Mouse (Mus musculus): ENCODE measurements at regions not wholly inside any gene's neighbourhood (a gene's known extent, or its start where the extent isn't known, plus 50 kb on each side); places are given as distances from the start of the nearest gene placed in this dataset.
A peak's percentile ranks its signal among the peaks of the same experiment; 100 is the strongest.

GRCm38 (mm10) chr1:119304470-119304980, 117.5 kb downstream of the Inhbb start:
- Histone ChIP-seq H3K4me2 (no peak overlapping the region), H3K27ac (no peak overlapping the region), H3K27me3 (replicated peaks) (no peaks in the 10 kb centered on the region), H3K4me1 (peaks cover 9% of the 10 kb centered on the region), H3K4me3 (replicated peaks) (no peak overlapping the region), H3K9ac (no peak overlapping the region), H3K9me3 (no peaks in the 10 kb centered on the region), H3K36me3 (no peaks in the 10 kb centered on the region)
- 37% methylated on average over 9 of the region's 9 CpGs for WGBS
- no peak for ATAC-seq (ENCODE audit: insufficient read depth, low FRiP score, low read depth)

GRCm38 (mm10) chr1:119302349-119302995, 119.6 kb downstream of the Inhbb start:
- 47% methylated on average over 7 of the region's 7 CpGs for WGBS
- peak; percentile 29 for ATAC-seq (ENCODE audit: insufficient read depth, low FRiP score, low read depth)

GRCm38 (mm10) chr1:119301931-119302330, 120.1 kb downstream of the Inhbb start:
- H3K27ac ChIP-seq, result no peak overlapping the region
- H3K4me1 ChIP-seq, result peaks cover 9% of the 10 kb centered on the region
- H3K4me3 ChIP-seq (replicated peaks), result no peak overlapping the region
- H3K36me3 ChIP-seq, result no peaks in the 10 kb centered on the region
- no peaks in the 10 kb centered on the region for H3K9me3 ChIP-seq
- H3K27me3 ChIP-seq (replicated peaks), result no peaks in the 10 kb centered on the region
- WGBS, result 84% methylated on average over 7 of the region's 7 CpGs
- H3K4me2 ChIP-seq, result no peak overlapping the region
- ATAC-seq (ENCODE audit: insufficient read depth, low FRiP score, low read depth), result no peak
- H3K9ac ChIP-seq, result no peak overlapping the region

More at GRCm38 (mm10) chr1:119302349-119302995, 119.6 kb downstream of the Inhbb start:
- Histone ChIP-seq H3K4me1 (peaks cover 9% of the 10 kb centered on the region), H3K4me3 (replicated peaks) (no peak overlapping the region), H3K9me3 (no peaks in the 10 kb centered on the region), H3K27me3 (replicated peaks) (no peaks in the 10 kb centered on the region), H3K27ac (no peak overlapping the region), H3K9ac (no peak overlapping the region), H3K36me3 (no peaks in the 10 kb centered on the region), H3K4me2 (no peak overlapping the region)

GRCm38 (mm10) chr1:119301258-119301657, 120.8 kb downstream of the Inhbb start:
- H3K4me2 ChIP-seq, result no peak overlapping the region
- no peaks in the 10 kb centered on the region for H3K36me3 ChIP-seq
- no peak overlapping the region for H3K9ac ChIP-seq
- H3K27me3 ChIP-seq (replicated peaks), result no peaks in the 10 kb centered on the region
- no peaks in the 10 kb centered on the region for H3K9me3 ChIP-seq
- 86% methylated on average over 11 of the region's 11 CpGs for WGBS
- H3K4me3 ChIP-seq (replicated peaks), result no peak overlapping the region
- no peak overlapping the region for H3K27ac ChIP-seq
- H3K4me1 ChIP-seq, result peaks cover 9% of the 10 kb centered on the region
- ATAC-seq (ENCODE audit: insufficient read depth, low FRiP score, low read depth), result no peak

- Histone ChIP-seq H3K4me1 (peaks cover 3% of the 10 kb centered on the region), H3K36me3 (no peaks in the 10 kb centered on the region), H3K27ac (no peak overlapping the region), H3K27me3 (replicated peaks) (no peaks in the 10 kb centered on the region), H3K4me2 (no peak overlapping the region), H3K9ac (no peak overlapping the region), H3K9me3 (no peaks in the 10 kb centered on the region), H3K4me3 (replicated peaks) (no peak overlapping the region)
- ATAC-seq (ENCODE audit: insufficient read depth, low FRiP score, low read depth), result no peak
- WGBS, result 72% methylated on average over 12 of the region's 12 CpGs
These were observed 122.0 kb downstream of the Inhbb start for GRCm38 (mm10) chr1:119299842-119300752.

- Histone ChIP-seq H3K9me3 (no peaks in the 10 kb centered on the region), H3K4me3 (replicated peaks) (no peak overlapping the region), H3K9ac (no peak overlapping the region), H3K4me2 (no peak overlapping the region), H3K4me1 (no peaks in the 10 kb centered on the region), H3K27ac (no peak overlapping the region), H3K27me3 (replicated peaks) (no peaks in the 10 kb centered on the region), H3K36me3 (no peaks in the 10 kb centered on the region)
- no peak for ATAC-seq (ENCODE audit: insufficient read depth, low FRiP score, low read depth)
- WGBS, result 70% methylated on average over 6 of the region's 6 CpGs
These were observed 123.3 kb downstream of the Inhbb start for GRCm38 (mm10) chr1:119298696-119299230.

- no peak overlapping the region for H3K4me3 ChIP-seq (replicated peaks)
- H3K9ac ChIP-seq, result no peak overlapping the region
- 75% methylated on average over 8 of the region's 8 CpGs for WGBS
- no peak for ATAC-seq (ENCODE audit: insufficient read depth, low FRiP score, low read depth)
- no peaks in the 10 kb centered on the region for H3K27me3 ChIP-seq (replicated peaks)
- H3K4me1 ChIP-seq, result no peaks in the 10 kb centered on the region
- H3K9me3 ChIP-seq, result no peaks in the 10 kb centered on the region
- no peak overlapping the region for H3K27ac ChIP-seq
- no peak overlapping the region for H3K4me2 ChIP-seq
- H3K36me3 ChIP-seq, result no peaks in the 10 kb centered on the region
These were observed 126.9 kb downstream of the Inhbb start for GRCm38 (mm10) chr1:119295121-119295520.

- ATAC-seq (ENCODE audit: insufficient read depth, low FRiP score, low read depth), result no peak
- 85% methylated on average over 9 of the region's 9 CpGs for WGBS
- no peak overlapping the region for H3K27ac ChIP-seq
These were observed 128.2 kb downstream of the Inhbb start for GRCm38 (mm10) chr1:119293839-119294238.

GRCm38 (mm10) chr1:119292216-119292615, 129.8 kb downstream of the Inhbb start:
- H3K4me2 ChIP-seq, result no peak overlapping the region
- no peak overlapping the region for H3K4me3 ChIP-seq (replicated peaks)
- H3K27ac ChIP-seq, result no peak overlapping the region
- no peak for ATAC-seq (ENCODE audit: insufficient read depth, low FRiP score, low read depth)
- no peaks in the 10 kb centered on the region for H3K36me3 ChIP-seq
- no peaks in the 10 kb centered on the region for H3K9me3 ChIP-seq
- H3K27me3 ChIP-seq (replicated peaks), result no peaks in the 10 kb centered on the region
- no peak overlapping the region for H3K9ac ChIP-seq
- WGBS, result 62% methylated on average over 7 of the region's 7 CpGs
- peaks cover 4% of the 10 kb centered on the region; the same call in 1 of the 2 replicates for H3K4me1 ChIP-seq

More at GRCm38 (mm10) chr1:119293839-119294238, 128.2 kb downstream of the Inhbb start:
- no peak overlapping the region for H3K4me3 ChIP-seq (replicated peaks)
- H3K27me3 ChIP-seq (replicated peaks), result no peaks in the 10 kb centered on the region
- H3K4me2 ChIP-seq, result no peak overlapping the region
- no peaks in the 10 kb centered on the region for H3K36me3 ChIP-seq
- peaks cover 4% of the 10 kb centered on the region; the same call in 1 of the 2 replicates for H3K4me1 ChIP-seq
- H3K9me3 ChIP-seq, result no peaks in the 10 kb centered on the region
- no peak overlapping the region for H3K9ac ChIP-seq

GRCm38 (mm10) chr1:119290165-119290916, 131.7 kb downstream of the Inhbb start:
- 64% methylated on average over 8 of the region's 9 CpGs for WGBS
- Histone ChIP-seq H3K36me3 (no peaks in the 10 kb centered on the region), H3K4me2 (peak overlapping the region; percentile 28; the same call in 1 of the 2 replicates), H3K27me3 (replicated peaks) (no peaks in the 10 kb centered on the region), H3K9me3 (no peaks in the 10 kb centered on the region), H3K9ac (no peak overlapping the region), H3K4me3 (replicated peaks) (no peak overlapping the region), H3K27ac (peak overlapping the region; percentile 65; the same call in 1 of the 2 replicates), H3K4me1 (peaks cover 4% of the 10 kb centered on the region; the same call in 1 of the 2 replicates)
- ATAC-seq (ENCODE audit: insufficient read depth, low FRiP score, low read depth), result peak; percentile 67

- ATAC-seq (ENCODE audit: insufficient read depth, low FRiP score, low read depth), result peak; percentile 33
- Histone ChIP-seq H3K9ac (no peak overlapping the region), H3K4me2 (peak overlapping the region; percentile 28; the same call in 1 of the 2 replicates), H3K36me3 (no peaks in the 10 kb centered on the region), H3K27ac (peak overlapping the region; percentile 65; the same call in 1 of the 2 replicates), H3K9me3 (no peaks in the 10 kb centered on the region), H3K4me3 (replicated peaks) (no peak overlapping the region), H3K27me3 (replicated peaks) (no peaks in the 10 kb centered on the region), H3K4me1 (peaks cover 4% of the 10 kb centered on the region; the same call in 1 of the 2 replicates)
- 62% methylated on average over 11 of the region's 11 CpGs for WGBS
These were observed 132.4 kb downstream of the Inhbb start for GRCm38 (mm10) chr1:119289516-119290164.
